Mouse (Mus musculus) urinary bladder, postnatal 36 days (tissue): ENCODE results near the gene Iqcd.
A peak's percentile ranks its signal among the peaks of the same experiment; 100 is the strongest.

Experiments
- DNase-seq, 2 experiments: peaks; one replicate each; pipeline ENCODE4 v3.0.0; 2022; ENCODE audit warnings: low spot score in 2 of 2, mixed read lengths in 1 of 2

The Iqcd gene

GRCm38 (mm10) chr5:120571056-120571740 lies 17.6 kb upstream of the Iqcd start:
- no peak for DNase-seq

DNA sequence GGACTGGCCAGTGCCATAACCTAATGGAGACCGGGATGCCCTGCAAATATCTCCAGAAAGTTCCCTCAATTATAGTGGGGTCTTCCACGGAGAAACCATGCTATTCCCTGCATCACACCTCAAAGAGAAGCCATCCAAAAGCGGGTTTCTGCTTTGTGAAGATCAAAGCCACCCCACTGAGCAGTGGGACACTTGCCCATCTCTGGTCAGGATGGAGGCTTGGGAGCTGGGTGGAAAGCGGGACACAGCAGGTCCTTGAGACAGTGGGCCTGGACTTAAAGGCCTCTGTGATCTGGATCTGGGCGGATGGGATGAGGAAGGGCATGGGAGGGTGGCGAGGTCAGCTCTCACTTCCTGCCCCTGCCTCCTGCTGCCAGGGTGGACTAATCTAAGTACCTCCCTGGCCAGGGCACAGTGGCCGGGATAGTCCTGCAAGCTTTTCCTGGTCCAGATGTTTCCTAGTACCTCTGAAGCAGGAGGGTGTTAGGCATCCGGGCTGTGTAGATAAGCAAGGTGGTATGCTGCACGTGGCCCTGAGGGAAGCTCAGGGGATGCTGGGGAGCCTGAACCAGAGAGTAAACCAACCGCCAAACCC lies 14.2 kb upstream of the Iqcd start:
- DNase-seq, result no peak

GRCm38 (mm10) chr5:120576781-120577301 lies 12.0 kb upstream of the Iqcd start:
- DNase-seq, result no peak

- DNase-seq, result peak in 1 of 2 experiments; percentile 46
These were observed 10.8 kb upstream of the Iqcd start for GRCm38 (mm10) chr5:120577935-120578441.

GRCm38 (mm10) chr5:120578504-120579081 lies 10.2 kb upstream of the Iqcd start:
- peak in 1 of 2 experiments; percentile 48 for DNase-seq

DNA sequence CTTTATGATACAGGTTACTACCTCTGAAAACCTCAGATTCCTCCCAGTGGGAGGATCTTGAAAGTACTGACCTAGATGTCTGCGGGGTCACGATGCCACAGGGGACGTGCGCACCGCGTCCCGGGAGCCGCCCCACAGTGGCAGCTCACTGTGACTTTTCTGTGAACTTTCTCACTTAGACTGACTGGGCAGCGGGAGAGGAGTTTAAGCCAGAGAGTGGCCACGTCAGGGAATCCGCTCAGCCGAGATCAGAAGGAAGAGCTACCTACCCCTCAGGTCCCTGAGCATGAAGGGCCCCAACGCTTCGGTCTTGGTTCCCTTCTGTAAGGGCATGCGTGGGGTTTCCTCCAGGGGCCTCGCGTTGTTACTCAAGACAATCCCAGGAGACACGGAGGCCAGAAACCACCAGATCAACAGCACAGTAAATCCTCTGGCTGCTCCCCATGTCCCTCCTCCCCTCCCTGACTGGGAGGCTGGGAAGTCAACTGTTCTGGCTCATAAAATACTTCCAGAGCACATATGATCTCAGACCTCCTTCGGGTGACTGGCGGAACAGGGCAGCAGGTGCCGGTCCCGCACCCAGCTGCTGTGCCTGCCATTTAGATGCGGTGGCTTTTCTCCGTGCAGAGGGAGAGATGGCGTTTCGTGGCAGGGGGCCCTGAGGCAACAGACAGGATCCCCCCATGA lies 9.5 kb upstream of the Iqcd start:
- peak in 1 of 2 experiments; percentile 83 for DNase-seq

GRCm38 (mm10) chr5:120579898-120580626 lies 8.8 kb upstream of the Iqcd start:
- DNase-seq, result no peak

- no peak for DNase-seq
These were observed 6.8 kb upstream of the Iqcd start for GRCm38 (mm10) chr5:120582002-120582401.

DNA sequence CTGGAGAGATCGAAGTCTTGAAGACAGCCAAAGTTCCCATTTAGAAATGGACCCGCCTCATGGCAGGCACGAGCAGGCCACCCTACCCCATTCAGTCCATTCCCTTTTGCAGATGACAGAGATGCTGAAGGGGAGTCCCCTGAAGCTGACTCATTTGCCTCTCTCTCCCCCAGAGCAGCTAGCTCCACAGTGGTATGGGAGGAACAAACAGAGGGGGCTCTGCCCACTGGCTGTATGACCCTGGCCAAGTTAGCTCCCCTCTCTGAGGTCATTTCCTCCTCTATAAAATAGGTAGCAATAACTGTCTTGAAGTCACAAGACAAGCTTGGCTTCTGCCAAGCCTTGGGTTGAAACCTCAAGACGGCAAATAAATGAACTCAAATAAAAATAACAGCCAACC lies 5.3 kb upstream of the Iqcd start:
- DNase-seq, result no peak

GRCm38 (mm10) chr5:120584968-120585367 lies 3.8 kb upstream of the Iqcd start:
- DNase-seq, result no peak

GRCm38 (mm10) chr5:120586741-120587615 lies 1.8 kb upstream of the Iqcd start:
- peak in 1 of 2 experiments; percentile 56 for DNase-seq

DNA sequence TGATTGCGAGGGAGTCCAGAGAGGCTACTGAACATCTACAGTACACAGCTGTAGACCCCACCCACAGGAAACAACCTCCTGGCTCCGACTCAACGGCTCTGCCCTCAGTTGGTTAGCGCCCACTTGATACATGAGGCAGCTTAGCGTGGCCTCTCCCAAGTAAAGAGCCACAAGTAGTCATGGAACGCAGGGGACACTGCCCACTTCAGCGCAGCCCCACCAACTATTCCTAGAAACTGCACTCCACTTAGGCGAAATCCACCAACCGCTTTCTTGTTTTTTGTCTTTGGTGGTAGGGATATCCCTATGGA lies 1.2 kb upstream of the Iqcd start:
- DNase-seq, result no peak

- peak in 1 of 2 experiments; percentile 47 for DNase-seq
These were observed 762 bp upstream of the Iqcd start for GRCm38 (mm10) chr5:120587940-120588568.

GRCm38 (mm10) chr5:120590356-120591010 lies 1.7 kb downstream of the Iqcd start:
- no peak for DNase-seq

GRCm38 (mm10) chr5:120592141-120592540 lies 3.3 kb downstream of the Iqcd start:
- DNase-seq, result no peak

- DNase-seq, result no peak
These were observed 5.7 kb downstream of the Iqcd start for GRCm38 (mm10) chr5:120594485-120594884.

DNA sequence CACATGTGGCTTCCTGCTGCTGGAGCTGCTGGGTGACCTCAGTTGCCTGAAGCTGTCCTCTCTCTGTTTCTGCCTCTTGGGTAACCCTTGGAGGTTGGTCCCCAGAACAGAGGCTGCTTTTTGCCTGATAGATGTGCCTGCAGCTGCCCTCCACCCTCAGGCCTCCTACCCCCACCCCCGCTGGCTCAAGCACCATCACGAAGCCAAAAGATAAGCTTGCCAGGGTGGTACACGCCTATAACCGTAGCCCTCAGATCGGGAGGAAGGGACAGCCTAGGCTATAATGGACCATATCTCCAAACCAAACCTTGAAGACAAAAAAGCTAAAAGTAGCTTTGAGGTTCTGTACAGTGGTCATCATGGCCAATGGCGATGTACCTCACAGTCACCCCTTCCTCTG lies 10.8 kb downstream of the Iqcd start:
- no peak for DNase-seq

DNA sequence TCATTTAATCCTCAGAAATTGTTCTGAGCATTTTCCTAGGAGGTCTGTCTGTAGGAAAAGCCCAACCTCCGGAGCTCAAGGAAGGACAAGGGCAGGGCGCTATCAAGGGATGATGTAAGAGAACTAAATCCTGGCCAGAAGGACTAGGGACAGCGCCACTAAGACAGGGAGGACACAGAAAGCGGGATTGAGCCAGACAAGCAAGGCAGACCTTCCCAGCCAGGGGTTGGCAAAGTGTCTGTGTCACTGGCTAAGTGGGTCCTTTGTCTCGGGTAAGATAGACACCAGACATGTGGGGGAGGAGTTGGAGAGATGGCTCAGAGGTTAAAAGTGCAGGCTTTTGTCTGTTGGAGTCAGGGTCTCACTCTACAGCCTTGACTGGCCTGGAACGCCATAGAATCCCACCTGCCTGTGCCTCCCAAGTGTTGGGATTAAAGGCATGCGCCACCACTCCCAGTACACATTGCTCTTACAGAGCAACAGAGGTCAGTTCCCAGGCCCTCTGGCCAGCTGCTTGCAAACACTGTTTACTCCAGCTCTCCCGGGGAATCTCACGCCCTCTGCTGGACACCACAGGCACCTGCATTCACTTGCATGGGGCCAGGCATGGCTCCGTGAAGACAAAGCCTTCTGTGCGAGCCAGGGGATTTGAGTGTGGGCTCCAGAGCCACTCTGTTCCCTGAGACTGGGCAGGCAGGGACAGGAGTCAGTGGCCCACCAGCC lies 12.3 kb downstream of the Iqcd start:
- no peak for DNase-seq

DNA sequence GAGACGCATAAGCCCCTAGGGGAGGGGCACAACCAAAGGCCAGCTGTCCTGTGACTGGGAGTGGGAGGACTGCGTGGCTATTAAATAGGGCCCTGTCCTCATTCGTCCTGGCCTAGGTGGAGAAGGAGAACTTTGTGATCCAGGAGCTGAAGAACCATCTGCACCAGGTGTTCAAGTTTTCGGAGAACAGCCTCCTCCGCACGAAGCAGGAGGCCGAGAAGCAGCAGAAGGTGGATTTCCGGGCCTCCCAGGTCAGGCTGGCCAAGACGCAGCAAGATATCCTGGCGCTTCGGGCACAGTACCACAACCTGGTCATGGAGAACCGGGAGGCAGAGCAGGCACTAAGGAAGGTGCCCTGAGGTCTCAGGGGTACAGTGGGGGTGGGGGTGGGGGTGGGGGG lies 13.4 kb downstream of the Iqcd start:
- no peak for DNase-seq
